8 mouse cellular contexts compared by ENCODE assay signal in the genomic region with DNA sequence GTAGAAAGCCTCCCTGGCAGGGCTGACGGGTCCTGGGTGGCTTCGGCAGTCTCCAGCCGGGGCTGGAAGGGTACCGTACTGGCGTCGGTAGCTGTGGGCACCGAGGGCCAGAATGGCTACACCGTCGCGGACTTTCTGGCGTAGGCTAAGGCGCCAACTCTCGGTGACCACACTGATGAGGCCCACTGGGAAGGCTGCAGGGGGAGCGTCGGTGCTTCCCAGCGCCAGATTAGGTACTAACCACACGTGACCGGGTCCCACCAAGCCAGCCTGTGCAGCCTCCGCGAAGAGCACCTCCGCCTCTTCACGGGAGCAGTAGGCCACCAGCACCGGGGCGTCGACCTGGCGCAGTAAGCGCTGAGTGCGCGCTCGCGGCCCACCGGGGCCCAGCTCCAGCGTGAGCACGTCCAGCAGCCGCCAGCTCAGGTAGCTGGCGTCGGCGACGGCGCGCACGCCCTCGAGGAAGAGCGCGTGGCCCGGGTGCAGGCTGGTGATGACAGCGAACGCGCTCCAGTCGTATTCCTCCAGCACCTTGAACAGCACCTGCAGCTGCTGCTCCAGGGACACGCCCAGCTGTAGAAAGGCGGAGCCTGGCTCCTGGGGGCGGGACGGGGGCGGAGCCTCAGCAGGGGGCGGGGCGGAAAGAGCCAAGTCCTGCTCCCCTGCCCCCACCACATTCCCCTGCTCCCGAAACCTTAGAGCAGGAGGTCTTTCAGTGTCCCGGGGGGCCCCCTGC. TPM values are rescaled to one million over a fixed set of nuclear protein-coding genes. Genes with fewer than 3 reads are reported as not detected.
DNase-seq lines count a peak whose midpoint lies in the region; ATAC-seq lines count a peak whose summit lies in the region.

No protein-coding gene starts in this region.

- peak overlapping the region; percentile 38 for H3K4me2 ChIP-seq in heart, embryonic 14.5 days (ENCODE audit: low read length)
- H3K4me2 ChIP-seq in embryonic facial prominence, embryonic 15.5 days (replicated peaks), result peak overlapping the region; percentile 36
- H3K4me2 ChIP-seq in kidney, embryonic 15.5 days, result peak overlapping the region; percentile 46
- peak overlapping the region; percentile 39 for H3K4me2 ChIP-seq in midbrain, embryonic 15.5 days

- H3K9ac ChIP-seq in heart, embryonic 14.5 days (ENCODE audit: low read length), result no peak overlapping the region
- no peak overlapping the region for H3K9ac ChIP-seq in embryonic facial prominence, embryonic 15.5 days
- no peak overlapping the region for H3K9ac ChIP-seq in kidney, embryonic 15.5 days
- no peak overlapping the region for H3K9ac ChIP-seq in midbrain, embryonic 15.5 days

- H3K36me3 ChIP-seq in heart, embryonic 14.5 days (ENCODE audit: control insufficient read depth, insufficient read depth, low read length), result no peaks in the 10 kb centered on the region
- H3K36me3 ChIP-seq in embryonic facial prominence, embryonic 15.5 days, result no peaks in the 10 kb centered on the region
- H3K36me3 ChIP-seq in kidney, embryonic 15.5 days, result no peaks in the 10 kb centered on the region
- no peaks in the 10 kb centered on the region for H3K36me3 ChIP-seq in midbrain, embryonic 15.5 days (replicated peaks)

- peaks cover 98% of the 10 kb centered on the region for H3K27me3 ChIP-seq in heart, embryonic 14.5 days (ENCODE audit: control insufficient read depth, insufficient read depth, low read length)
- peaks cover 92% of the 10 kb centered on the region for H3K27me3 ChIP-seq in embryonic facial prominence, embryonic 15.5 days
- peaks cover 99% of the 10 kb centered on the region for H3K27me3 ChIP-seq in kidney, embryonic 15.5 days
- H3K27me3 ChIP-seq in midbrain, embryonic 15.5 days (replicated peaks), result peaks cover 70% of the 10 kb centered on the region

- WGBS in heart, embryonic 14.5 days, result 15% methylated on average over 59 of the region's 59 CpGs
- WGBS in embryonic facial prominence, embryonic 15.5 days, result 17% methylated on average over 59 of the region's 59 CpGs
- WGBS in kidney, embryonic 15.5 days, result 15% methylated on average over 59 of the region's 59 CpGs
- WGBS in midbrain, embryonic 15.5 days, result 15% methylated on average over 58 of the region's 59 CpGs

- intact Hi-C loops in heart, postnatal 25 days (cut with DNase I), result no loop called here

- H3K27ac ChIP-seq in heart, embryonic 14.5 days (replicated peaks in 1 of 2; ENCODE audit: control insufficient read depth in 1 of 2, insufficient read depth in 1 of 2, low read depth in 2 of 2, low read length in 2 of 2), result no peak overlapping the region
- H3K27ac ChIP-seq in embryonic facial prominence, embryonic 15.5 days (replicated peaks), result no peak overlapping the region
- H3K27ac ChIP-seq in kidney, embryonic 15.5 days, result no peak overlapping the region
- no peak overlapping the region for H3K27ac ChIP-seq in midbrain, embryonic 15.5 days

- no peak for ATAC-seq in heart, embryonic 14.5 days (ENCODE audit: insufficient number of reproducible peaks, insufficient read depth, low FRiP score, low read depth)
- no peak for ATAC-seq in embryonic facial prominence, embryonic 15.5 days (ENCODE audit: insufficient number of reproducible peaks, low FRiP score, low TSS enrichment, low read depth)
- ATAC-seq in kidney, embryonic 15.5 days (replicated peaks; ENCODE audit: low FRiP score), result peak; percentile 64
- ATAC-seq in midbrain, embryonic 15.5 days (replicated peaks), result no peak
- ATAC-seq in monocyte, adult 5-6 weeks (replicated peaks; ENCODE audit: insufficient number of reproducible peaks, low FRiP score, low TSS enrichment, poor library complexity, severe bottlenecking), result no peak

- H3K9me3 ChIP-seq in heart, embryonic 14.5 days (ENCODE audit: control insufficient read depth, low read length), result no peaks in the 10 kb centered on the region
- H3K9me3 ChIP-seq in embryonic facial prominence, embryonic 15.5 days (replicated peaks), result no peaks in the 10 kb centered on the region
- H3K9me3 ChIP-seq in kidney, embryonic 15.5 days (replicated peaks), result no peaks in the 10 kb centered on the region
- H3K9me3 ChIP-seq in midbrain, embryonic 15.5 days, result no peaks in the 10 kb centered on the region

- H3K4me3 ChIP-seq in heart, embryonic 14.5 days (ENCODE audit: control insufficient read depth in 1 of 2, insufficient read depth in 1 of 2, low read depth in 1 of 2, low read length in 2 of 2), result peak overlapping the region; percentile 3 to 15; a peak in 1 of 4 replicates
- H3K4me3 ChIP-seq in embryonic facial prominence, embryonic 15.5 days (replicated peaks), result peak overlapping the region; percentile 11; the same call in 1 of the 2 replicates
- H3K4me3 ChIP-seq in kidney, embryonic 15.5 days (replicated peaks), result 0 out of 2 replicates have a peak overlapping the region, but pooled peaks have one; percentile 19
- peak overlapping the region; percentile 26 for H3K4me3 ChIP-seq in midbrain, embryonic 15.5 days

- H3K4me1 ChIP-seq in heart, embryonic 14.5 days (ENCODE audit: control insufficient read depth in 2 of 2, insufficient read depth in 2 of 2, low read length in 2 of 2), result peaks cover 2 to 3% of the 10 kb centered on the region in 2 experiments; a peak in 2 of 4 replicates
- H3K4me1 ChIP-seq in embryonic facial prominence, embryonic 15.5 days, result peaks cover 7% of the 10 kb centered on the region; the same call in 1 of the 2 replicates
- H3K4me1 ChIP-seq in kidney, embryonic 15.5 days, result peaks cover 9% of the 10 kb centered on the region
- H3K4me1 ChIP-seq in midbrain, embryonic 15.5 days, result peaks cover 4% of the 10 kb centered on the region; the same call in 1 of the 2 replicates

- no peak for DNase-seq in heart, postnatal 25 days (ENCODE audit: low spot score)
- no peak for DNase-seq in adrenal gland, postnatal 10 days
- no peak for DNase-seq in right cerebral cortex, postnatal 10 days (ENCODE audit: low spot score in 2 of 2)

RNA-seq across cellular contexts. Expression of gene Grin2c, which starts 9.1 kb away (rescaled TPM):
- polyA plus RNA-seq in heart, embryonic 14.5 days (2014; fragmentation: Nextera tagmentation; extraction: Ambion mirVana), result 0.15 TPM in 1 of 2 replicates, not detected in the other
- under 1 TPM; 0.10 to 0.34 TPM for total RNA-seq in heart, postnatal 25 days (2021)
- 0.05 TPM in 1 of 2 replicates, not detected in the other for polyA plus RNA-seq in embryonic facial prominence, embryonic 15.5 days (2015; fragmentation: Nextera tagmentation; extraction: Ambion mirVana)
- not detected in 2 replicates for polyA plus RNA-seq in kidney, embryonic 15.5 days (2015; fragmentation: Nextera tagmentation; extraction: Ambion mirVana)
- polyA plus RNA-seq in midbrain, embryonic 15.5 days (2015; fragmentation: Nextera tagmentation; extraction: Ambion mirVana), result 0.21 and 0.26 TPM in 2 replicates
- total RNA-seq in monocyte, adult 5-6 weeks (2017), result not detected in 3 replicates
- under 1 TPM; 0.61 to 0.75 TPM for total RNA-seq in adrenal gland, postnatal 10 days (2021)

RNA-seq across cellular contexts. Expression of gene Fdxr, which starts 18.9 kb away (rescaled TPM):
- 9.3 and 9.4 TPM in 2 replicates for polyA plus RNA-seq in heart, embryonic 14.5 days (2014; fragmentation: Nextera tagmentation; extraction: Ambion mirVana)
- 1 to 10 TPM; 7.9 to 8.2 TPM for total RNA-seq in heart, postnatal 25 days (2021)
- 16.0 and 17.0 TPM in 2 replicates for polyA plus RNA-seq in embryonic facial prominence, embryonic 15.5 days (2015; fragmentation: Nextera tagmentation; extraction: Ambion mirVana)
- 15.4 and 20.8 TPM in 2 replicates for polyA plus RNA-seq in kidney, embryonic 15.5 days (2015; fragmentation: Nextera tagmentation; extraction: Ambion mirVana)
- polyA plus RNA-seq in midbrain, embryonic 15.5 days (2015; fragmentation: Nextera tagmentation; extraction: Ambion mirVana), result 21.5 and 22.1 TPM in 2 replicates
- 8.4 to 14.8 TPM (median 11.7 TPM) in 3 replicates for total RNA-seq in monocyte, adult 5-6 weeks (2017)
- total RNA-seq in adrenal gland, postnatal 10 days (2021), result 100 to 1,000 TPM; 368 to 383 TPM

RNA-seq across cellular contexts. Expression of gene Fads6, which starts 39.5 kb away (rescaled TPM):
- 0.94 and 1.2 TPM in 2 replicates for polyA plus RNA-seq in heart, embryonic 14.5 days (2014; fragmentation: Nextera tagmentation; extraction: Ambion mirVana)
- total RNA-seq in heart, postnatal 25 days (2021), result 1 to 10 TPM; 1.1 to 1.5 TPM
- polyA plus RNA-seq in embryonic facial prominence, embryonic 15.5 days (2015; fragmentation: Nextera tagmentation; extraction: Ambion mirVana), result 0.60 and 0.66 TPM in 2 replicates
- 0.49 and 0.55 TPM in 2 replicates for polyA plus RNA-seq in kidney, embryonic 15.5 days (2015; fragmentation: Nextera tagmentation; extraction: Ambion mirVana)
- 0.96 and 1.0 TPM in 2 replicates for polyA plus RNA-seq in midbrain, embryonic 15.5 days (2015; fragmentation: Nextera tagmentation; extraction: Ambion mirVana)
- 0.11 to 0.78 TPM (median 0.38 TPM) in 3 replicates for total RNA-seq in monocyte, adult 5-6 weeks (2017)
- 10 to 100 TPM; 12.7 to 16.1 TPM for total RNA-seq in adrenal gland, postnatal 10 days (2021)

RNA-seq across cellular contexts. Expression of gene Otop2, which starts 49.0 kb away (rescaled TPM):
- polyA plus RNA-seq in heart, embryonic 14.5 days (2014; fragmentation: Nextera tagmentation; extraction: Ambion mirVana), result not detected in 2 replicates
- total RNA-seq in heart, postnatal 25 days (2021), result not detected
- 0.21 and 0.32 TPM in 2 replicates for polyA plus RNA-seq in embryonic facial prominence, embryonic 15.5 days (2015; fragmentation: Nextera tagmentation; extraction: Ambion mirVana)
- 0.06 and 0.09 TPM in 2 replicates for polyA plus RNA-seq in kidney, embryonic 15.5 days (2015; fragmentation: Nextera tagmentation; extraction: Ambion mirVana)
- 0.17 TPM in 1 of 2 replicates, not detected in the other for polyA plus RNA-seq in midbrain, embryonic 15.5 days (2015; fragmentation: Nextera tagmentation; extraction: Ambion mirVana)
- not detected in 3 replicates for total RNA-seq in monocyte, adult 5-6 weeks (2017)
- total RNA-seq in adrenal gland, postnatal 10 days (2021), result not detected
